Mouse (Mus musculus): Measurements from ENCODE around the gene Ctss. TPM values are rescaled to one million over a fixed set of nuclear protein-coding genes. Genes with fewer than 3 reads are reported as not detected.

The Ctss gene
- total and polyA plus RNA-seq, 3 experiments = not detected

- Histone ChIP-seq H3K36me3 (ENCODE audit: control insufficient read depth in 1 of 2, insufficient read depth in 2 of 2, low read length in 2 of 2) (peaks cover 0 to 12% of the 10 kb centered on the region in 2 experiments; a peak in 2 of 4 replicates), H3K9ac (ENCODE audit: control insufficient read depth, low read depth, low read length, poor library complexity, severe bottlenecking) (no peak overlapping the region), H3K4me3 (ENCODE audit: control insufficient read depth in 1 of 2, insufficient read depth in 1 of 2, low read depth in 2 of 2, low read length in 2 of 2) (no peak overlapping the region), H3K4me1 (ENCODE audit: control insufficient read depth in 1 of 2, insufficient read depth in 2 of 2, low read length in 2 of 2) (no peaks in the 10 kb centered on the region), H3K27me3 (ENCODE audit: control insufficient read depth in 1 of 2, insufficient read depth in 2 of 2, low read length in 2 of 2) (no peaks in the 10 kb centered on the region; a peak in 1 of 4 replicates), H3K27ac (ENCODE audit: control insufficient read depth, low read depth, low read length) (no peak overlapping the region), H3K79me2 (ENCODE audit: control insufficient read depth, insufficient read depth, low read length, poor library complexity) (no peaks in the 10 kb centered on the region), H3K9me3 (replicated peaks; ENCODE audit: insufficient read depth, low read length) (no peaks in the 10 kb centered on the region)
- no peak for DNase-seq (ENCODE audit: low read depth, low spot score)
- TF ChIP-seq ZMIZ1 (IDR thresholded peaks at IDR 0.05; ENCODE audit: low read depth, low read length) (no peak), USF2 (IDR thresholded peaks at IDR 0.05; ENCODE audit: borderline replicate concordance in 1 of 2, insufficient read depth in 1 of 2, low read depth in 1 of 2, low read length in 2 of 2) (no peak)
Observed at GRCm38 (mm10) chr3:95498229-95498628, 28.4 kb upstream of the Ctss start.

- no peaks in the 10 kb centered on the region; a peak in 1 of 4 replicates for H3K27me3 ChIP-seq (ENCODE audit: control insufficient read depth in 1 of 2, insufficient read depth in 2 of 2, low read length in 2 of 2)
- H3K27ac ChIP-seq (ENCODE audit: control insufficient read depth, low read depth, low read length) = no peak within 1 kb of the TSS
- no peaks in the 10 kb centered on the region for H3K9me3 ChIP-seq (replicated peaks; ENCODE audit: insufficient read depth, low read length)
- no peak within 1 kb of the TSS for H3K9ac ChIP-seq (ENCODE audit: control insufficient read depth, low read depth, low read length, poor library complexity, severe bottlenecking)
- no peak for TF ChIP-seq KAT2A (conservative IDR thresholded peaks at IDR 0.05; ENCODE audit: low read depth, low read length)
- no peak for TF ChIP-seq GABPA (IDR thresholded peaks at IDR 0.05; ENCODE audit: low read depth, low read length)
- no peak for TF ChIP-seq MAZ (IDR thresholded peaks at IDR 0.05; ENCODE audit: low read depth, low read length)
- no peak for TF ChIP-seq MAFK (IDR thresholded peaks at IDR 0.05; ENCODE audit: borderline replicate concordance, low read depth, low read length)
- no peak for TF ChIP-seq USF2 (IDR thresholded peaks at IDR 0.05; ENCODE audit: borderline replicate concordance in 1 of 2, insufficient read depth in 1 of 2, low read depth in 1 of 2, low read length in 2 of 2)
- no peak for TF ChIP-seq HCFC1 (IDR thresholded peaks at IDR 0.05; ENCODE audit: low read depth, low read length)
- TF ChIP-seq TBP (IDR thresholded peaks at IDR 0.05; ENCODE audit: low read depth, low read length) = no peak
- TF ChIP-seq RCOR1 (IDR thresholded peaks at IDR 0.05; ENCODE audit: low read depth, low read length) = no peak
- TF ChIP-seq POLR2A (IDR thresholded peaks at IDR 0.05; ENCODE audit: control insufficient read depth in 1 of 2, insufficient read depth in 1 of 2, low read depth in 1 of 2, low read length in 2 of 2, poor library complexity in 1 of 2) = no peak
- no peak for TF ChIP-seq ZKSCAN1 (IDR thresholded peaks at IDR 0.05; ENCODE audit: low read depth, low read length)
- no peak for TF ChIP-seq CHD1 (IDR thresholded peaks at IDR 0.05; ENCODE audit: low read depth, low read length)
- TF ChIP-seq MEF2A (IDR thresholded peaks at IDR 0.05; ENCODE audit: extremely low read depth, insufficient replicate concordance, low read depth, low read length, poor library complexity, severe bottlenecking) = no peak
- TF ChIP-seq GATA1 (IDR thresholded peaks at IDR 0.05; ENCODE audit: low read depth, low read length) = no peak
- TF ChIP-seq BHLHE40 (IDR thresholded peaks at IDR 0.05; ENCODE audit: borderline replicate concordance, low read depth, low read length) = no peak
- TF ChIP-seq TCF12 (IDR thresholded peaks at IDR 0.05; ENCODE audit: low read depth, low read length) = no peak
- H3K4me1 ChIP-seq (ENCODE audit: control insufficient read depth in 1 of 2, insufficient read depth in 2 of 2, low read length in 2 of 2) = no peaks in the 10 kb centered on the region
- peaks cover 0 to 5% of the 10 kb centered on the region in 2 experiments; a peak in 2 of 4 replicates for H3K36me3 ChIP-seq (ENCODE audit: control insufficient read depth in 1 of 2, insufficient read depth in 2 of 2, low read length in 2 of 2)
- H3K4me3 ChIP-seq (ENCODE audit: control insufficient read depth in 1 of 2, insufficient read depth in 1 of 2, low read depth in 2 of 2, low read length in 2 of 2) = no peak within 1 kb of the TSS
- no peaks in the 10 kb centered on the region for H3K79me2 ChIP-seq (ENCODE audit: control insufficient read depth, insufficient read depth, low read length, poor library complexity)
- no peak for DNase-seq (ENCODE audit: low read depth, low spot score)
Observed at GRCm38 (mm10) chr3:95499024-95499423, 27.6 kb upstream of the Ctss start, which contains the start of gene Ctsk. Gene Ctsk (plus strand): TSS chr3:95499256.
